Mouse (Mus musculus): ENCODE measurements around the gene 1110059G10Rik.

The 1110059G10Rik gene

DNA sequence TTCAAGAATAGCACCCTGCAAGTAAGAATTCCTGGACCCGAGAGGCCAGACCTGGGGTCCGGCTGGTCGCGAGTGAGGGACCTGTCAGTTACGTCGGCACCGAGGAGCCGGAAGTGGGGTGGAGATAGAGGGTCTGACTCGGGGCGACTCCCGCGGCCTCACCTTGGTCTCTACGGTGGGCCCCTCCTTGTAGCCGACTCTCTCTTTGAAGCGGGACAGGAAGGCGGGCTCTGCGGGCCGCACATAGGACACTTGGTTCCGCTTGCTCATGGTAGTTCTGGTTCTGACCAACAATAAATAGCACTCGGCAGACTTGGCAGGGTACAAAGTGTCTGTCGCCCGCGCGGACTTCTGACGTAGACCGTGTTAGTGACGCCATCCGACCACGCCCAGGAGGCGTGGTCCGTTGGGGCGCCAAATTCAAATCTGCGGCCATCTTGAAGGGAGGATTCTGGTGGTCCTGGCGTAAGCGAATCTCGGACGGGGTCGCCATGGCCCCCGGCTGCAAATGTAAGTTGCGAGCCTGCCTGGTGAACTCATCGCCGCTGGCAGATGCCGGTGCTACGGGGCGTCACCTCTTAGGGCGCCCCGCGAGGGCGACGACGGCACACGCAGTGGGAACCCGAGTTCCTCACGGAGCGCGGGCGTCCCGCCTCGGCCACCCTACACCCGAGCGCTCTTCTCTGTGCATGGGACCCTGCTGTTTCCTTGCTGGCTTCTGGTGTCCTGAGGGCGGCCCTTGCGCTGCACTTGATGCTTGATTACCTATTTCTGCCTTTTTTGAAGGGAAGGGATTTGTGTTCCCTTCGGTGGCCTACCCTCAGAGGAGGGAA is at the start of gene 1110059G10Rik, which contains the start of gene Kif15:
TSS of gene 1110059G10Rik (minus strand) at position 358 of the 833 bp plus-strand sequence.
TSS of gene Kif15 (plus strand) at position 404 of the 833 bp plus-strand sequence.
- in situ Hi-C loops (cut with MboI; ENCODE audit: unreplicated experiment in 2 of 2): loop anchor here (5.0 to 25.0 kb wide), 2 partner anchors 161 to 1239 kb away; partner anchors contain the start of genes Exosc7 (in 1 of the 2), Nktr (in 1 of the 2), Sec22c (in 1 of the 2) and Ss18l2 (in 1 of the 2)

DNA sequence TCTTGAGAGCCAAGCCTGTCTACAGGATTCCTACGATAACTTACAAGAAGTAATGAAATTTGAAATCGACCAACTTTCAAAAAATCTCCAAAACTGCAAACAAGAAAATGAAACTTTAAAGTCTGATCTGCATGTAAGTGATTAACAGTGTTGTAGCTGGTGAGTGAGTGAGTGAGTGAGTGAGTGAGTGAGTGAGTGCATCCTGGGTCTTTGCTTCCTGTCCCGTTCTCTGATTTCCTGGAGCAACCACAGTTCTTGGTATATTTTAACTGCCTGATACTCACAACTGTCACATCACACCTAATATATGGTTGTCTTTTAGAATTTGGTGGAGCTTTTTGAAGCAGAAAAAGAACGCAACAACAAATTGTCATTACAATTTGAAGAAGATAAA is 48.4 kb upstream of the 1110059G10Rik start:
- in situ Hi-C loops (cut with MboI; ENCODE audit: unreplicated experiment in 2 of 2): no loop called here

DNA sequence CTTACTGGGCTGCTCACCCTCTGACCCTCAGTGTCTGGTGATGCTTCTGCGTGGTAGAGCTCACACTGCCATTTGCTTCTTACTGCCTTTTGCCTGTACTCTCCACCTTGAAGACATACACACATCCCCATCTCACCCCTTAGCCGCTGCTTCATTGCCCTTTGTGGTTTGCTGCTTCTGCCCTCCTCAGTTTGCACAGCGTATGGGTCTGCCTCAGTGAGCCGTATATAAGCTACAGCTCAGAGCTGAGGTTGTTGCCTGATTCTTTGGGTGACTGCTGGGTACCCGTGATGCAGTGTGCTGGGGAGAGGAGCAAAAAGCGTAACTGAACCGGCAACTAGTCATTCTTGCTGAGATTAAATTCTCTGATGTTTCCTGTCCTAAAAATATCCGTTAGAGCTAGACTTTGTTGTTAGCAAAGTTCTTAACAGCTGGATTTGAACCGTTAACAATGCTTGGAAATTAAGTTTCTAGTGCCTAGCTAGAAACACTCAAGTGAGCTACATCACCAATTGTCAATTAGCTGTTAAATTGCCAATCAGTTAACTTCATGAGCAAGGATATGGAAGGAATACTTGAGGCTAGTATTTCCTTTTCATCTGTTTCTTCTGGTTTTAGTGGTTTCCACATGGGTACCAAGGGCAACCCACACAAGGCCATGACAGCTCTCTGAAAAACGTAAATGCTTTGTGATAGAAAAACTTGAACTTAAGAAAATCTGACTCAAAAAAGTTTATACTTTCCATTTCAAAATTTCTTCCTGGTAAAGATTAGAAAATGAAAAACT is 47.8 kb upstream of the 1110059G10Rik start:
- in situ Hi-C loops (cut with MboI; ENCODE audit: unreplicated experiment in 2 of 2): no loop called here

DNA sequence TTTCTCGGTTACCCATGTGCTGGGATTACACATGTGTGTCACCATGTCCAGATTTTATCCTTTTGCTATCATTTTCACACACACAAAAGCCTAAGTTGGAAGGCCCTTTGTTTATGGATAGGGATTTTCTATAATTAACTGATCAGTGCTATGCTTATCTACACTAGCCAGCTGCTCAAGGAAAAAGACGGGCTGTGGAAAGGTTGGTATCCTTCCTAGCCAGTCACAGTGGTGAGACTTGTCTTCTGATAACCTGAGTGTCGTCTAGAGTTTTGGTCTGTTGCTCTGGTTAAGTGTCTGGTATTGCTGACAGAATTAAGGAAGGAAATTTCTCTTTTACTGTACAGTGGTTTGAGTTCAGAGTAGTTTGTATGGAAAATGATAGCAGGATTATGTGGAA is 21.9 kb downstream of the 1110059G10Rik start:
- in situ Hi-C loops (cut with MboI; ENCODE audit: unreplicated experiment in 2 of 2): no loop called here

DNA sequence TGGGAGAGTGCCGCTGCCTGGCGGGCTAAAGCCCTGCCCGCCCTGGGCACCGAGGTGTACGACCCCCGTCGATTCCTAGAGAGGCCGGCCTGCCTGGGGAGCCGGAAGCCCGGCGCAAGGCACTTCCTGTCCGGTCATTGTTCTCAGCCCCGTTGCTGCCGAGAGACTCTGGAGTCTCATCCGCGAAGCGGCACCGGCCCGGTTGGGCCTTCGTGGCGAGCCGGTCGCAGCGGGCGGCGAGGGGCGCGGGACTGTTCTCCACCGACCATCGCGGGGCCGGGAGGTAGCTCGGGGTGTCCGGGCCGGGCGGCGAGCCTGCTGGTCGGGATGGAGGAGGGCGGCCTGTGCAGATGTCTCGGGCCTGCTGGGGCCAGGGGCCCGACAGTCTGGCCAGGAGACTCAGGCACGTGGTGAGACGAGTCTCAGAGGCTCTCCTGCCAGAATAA is 27.8 kb downstream of the 1110059G10Rik start, which contains the start of gene Zfp105:
TSS of gene Zfp105 (plus strand) at position 137 of the 446 bp plus-strand sequence.
- in situ Hi-C loops (cut with MboI; ENCODE audit: unreplicated experiment in 2 of 2): no loop called here

DNA sequence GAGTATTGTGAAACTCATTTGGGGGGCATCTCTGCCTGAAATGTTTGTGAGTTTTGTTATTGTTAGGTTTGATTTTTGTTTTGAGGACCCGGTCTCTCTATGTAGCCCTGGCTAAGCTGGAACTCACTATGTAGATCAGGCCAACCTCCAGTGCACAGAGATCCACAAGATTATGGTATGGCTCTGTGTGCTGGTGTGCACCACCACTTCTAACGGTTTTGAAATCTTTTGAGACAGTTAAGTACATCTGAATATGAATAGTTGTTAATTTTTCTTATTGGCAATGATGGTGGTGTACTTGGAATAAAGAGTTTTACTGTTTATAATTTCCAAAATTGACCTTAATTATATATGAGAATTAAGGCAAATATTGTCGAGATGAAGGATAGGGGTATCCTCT is 28.4 kb downstream of the 1110059G10Rik start:
- in situ Hi-C loops (cut with MboI; ENCODE audit: unreplicated experiment in 2 of 2): no loop called here

DNA sequence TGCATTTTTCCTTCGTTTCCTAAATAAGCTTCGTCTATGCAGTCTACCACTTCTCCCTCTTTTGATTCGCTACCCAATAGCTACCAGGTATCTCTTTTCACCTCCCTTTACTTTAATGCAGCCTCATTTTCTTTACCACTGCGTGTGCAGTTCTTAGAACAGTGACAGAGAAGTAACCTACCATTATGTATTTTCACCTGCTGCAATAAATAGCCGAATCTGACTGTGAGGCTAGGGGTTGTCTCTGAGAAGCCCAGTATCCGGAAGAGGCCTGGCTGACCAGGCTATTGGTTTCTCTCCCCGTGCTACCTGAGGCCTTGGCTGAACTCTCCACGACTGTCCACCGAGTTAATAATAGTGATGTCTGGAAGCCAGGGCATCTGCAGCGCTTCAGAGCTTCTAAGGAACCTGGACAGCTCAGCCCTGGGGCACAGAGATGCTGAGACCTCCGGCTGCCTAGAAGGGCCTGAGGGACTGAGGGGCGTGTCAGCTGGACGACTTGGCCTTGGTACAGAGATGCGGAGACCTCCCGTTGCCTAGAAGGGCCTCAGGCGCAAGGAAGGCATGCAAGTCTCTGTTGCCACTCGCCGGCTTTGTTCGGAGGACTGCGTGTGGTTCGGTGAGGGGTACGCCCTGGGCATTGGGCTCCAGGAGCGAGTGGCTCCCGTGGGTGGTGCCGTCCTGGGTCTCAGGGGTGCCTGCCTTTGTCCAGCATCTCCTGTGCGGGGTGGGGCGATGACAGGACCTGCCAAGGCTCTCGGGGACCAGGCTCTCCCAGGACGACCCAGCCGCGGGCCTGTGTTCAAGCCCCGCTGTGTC is 47.9 kb downstream of the 1110059G10Rik start:
- in situ Hi-C loops (cut with MboI; ENCODE audit: unreplicated experiment in 2 of 2): no loop called here

DNA sequence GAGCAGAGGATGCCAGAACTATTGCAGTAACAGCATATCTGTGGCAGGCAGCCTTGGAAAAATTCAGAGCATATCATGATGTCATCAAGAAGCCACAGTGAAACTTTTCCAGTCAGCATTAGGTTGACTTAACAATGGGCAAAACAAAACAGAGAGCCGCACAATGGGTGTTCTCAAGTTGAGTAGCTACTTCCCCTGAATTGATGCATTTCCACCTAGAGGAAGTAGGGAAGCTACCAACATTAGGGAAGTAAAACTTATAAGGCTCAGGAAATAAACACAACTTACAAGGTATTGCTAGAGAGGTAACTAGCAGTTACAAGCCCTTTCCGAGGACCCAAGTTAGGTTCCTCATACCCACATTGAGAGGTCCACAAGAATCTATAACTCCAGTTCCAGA is 49.8 kb downstream of the 1110059G10Rik start:
- in situ Hi-C loops (cut with MboI; ENCODE audit: unreplicated experiment in 2 of 2): no loop called here
